Mouse (Mus musculus): ENCODE results near the gene Ppp1r15b. TPM values are rescaled to one million over a fixed set of nuclear protein-coding genes. Genes with fewer than 3 reads are reported as not detected.

Gene Ppp1r15b
- 10 to 100 TPM; 14.0 to 17.7 TPM for total RNA-seq (2021)
- long read RNA-seq, experiment 1, full-length matches to known transcripts, result 1 of 2 reads
- long read RNA-seq, experiment 1, partial matches to known transcripts, result 0 of 2 reads
- long read RNA-seq, experiment 1, other reads (novel, unspliced or antisense), result 1 of 2 reads
- long read RNA-seq, experiment 2, full-length matches to known transcripts, result 1 of 4 reads
- long read RNA-seq, experiment 2, partial matches to known transcripts, result 0 of 4 reads
- long read RNA-seq, experiment 2, other reads (novel, unspliced or antisense), result 3 of 4 reads

DNA sequence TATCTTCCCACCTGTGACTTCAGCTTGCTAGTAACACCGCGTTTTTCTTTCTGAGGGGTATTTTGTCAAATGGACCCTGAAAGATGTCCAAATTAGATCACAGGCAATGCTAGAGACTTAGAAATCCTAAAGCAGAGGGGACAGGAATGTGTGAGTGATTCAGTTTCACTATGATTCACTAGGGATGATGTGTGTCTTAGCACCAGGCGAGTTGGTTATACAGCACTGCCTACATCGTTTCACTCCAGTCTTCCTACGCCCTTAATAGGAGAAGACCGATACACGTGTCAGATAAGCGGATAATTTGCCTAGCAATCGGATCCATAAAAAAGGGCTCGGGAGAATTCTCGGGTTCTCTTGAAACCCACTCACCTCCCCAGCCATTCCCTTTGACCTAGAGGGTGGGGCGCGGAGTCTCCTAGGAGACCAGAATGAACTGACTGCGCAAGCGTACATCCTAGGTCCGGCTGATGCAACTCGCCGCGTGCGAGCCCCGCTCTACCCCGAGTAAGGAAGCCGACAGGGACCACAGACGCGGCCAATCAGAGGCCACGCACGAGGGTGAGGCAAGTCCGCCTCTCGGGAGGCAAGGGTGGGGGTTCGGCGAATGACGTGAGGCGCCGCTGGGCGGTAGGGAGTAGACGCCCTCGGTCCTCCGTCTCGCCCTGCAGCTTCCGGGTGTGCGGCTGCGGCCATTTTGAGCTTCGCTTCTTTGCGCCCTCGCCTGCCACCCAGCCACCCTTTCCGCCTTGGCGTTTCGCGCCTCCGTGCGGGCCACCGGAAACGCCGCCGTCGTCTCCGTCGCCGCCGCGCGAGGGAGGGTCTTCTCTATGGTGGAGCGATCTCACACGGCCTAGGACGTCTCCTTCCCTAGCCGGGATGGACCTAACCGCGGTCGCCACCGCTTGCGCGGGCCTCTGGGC, at the start of gene Ppp1r15b:
Ppp1r15b (plus strand) TSS at position 506 of the 923 bp plus-strand sequence.
- intact Hi-C loops (cut with DNase I), result no loop called here

DNA sequence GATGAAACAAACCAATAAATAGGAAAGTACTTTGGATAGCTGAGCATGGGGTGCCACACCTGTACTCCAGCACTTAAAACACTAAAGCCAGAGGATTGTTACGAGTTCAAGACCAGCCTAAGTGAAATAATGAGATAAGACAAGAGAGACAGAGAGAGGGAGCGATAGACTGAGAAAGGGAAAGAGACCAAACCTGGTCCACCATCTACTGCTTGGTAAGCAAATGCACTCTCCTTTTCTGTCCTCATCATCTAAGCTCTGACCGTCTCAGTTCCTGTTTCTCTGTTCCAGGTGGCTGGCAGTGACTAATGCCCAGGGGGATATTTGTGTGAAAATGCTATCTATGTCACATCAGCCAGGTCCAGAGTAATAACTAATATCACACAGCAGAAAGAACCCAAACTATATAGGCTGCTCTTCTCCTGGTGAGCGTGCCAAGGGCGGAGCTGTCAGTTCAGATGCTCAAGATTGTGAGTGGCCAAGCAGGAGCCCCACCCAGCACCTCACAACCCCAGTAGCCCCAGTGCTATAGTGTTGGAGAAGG, 47.9 kb upstream of the Ppp1r15b start:
- intact Hi-C loops (cut with DNase I), result no loop called here
- DNase-seq, result no peak

More for the DNA sequence above, at the start of gene Ppp1r15b:
- peak; percentile 94 to 98 for DNase-seq

DNA sequence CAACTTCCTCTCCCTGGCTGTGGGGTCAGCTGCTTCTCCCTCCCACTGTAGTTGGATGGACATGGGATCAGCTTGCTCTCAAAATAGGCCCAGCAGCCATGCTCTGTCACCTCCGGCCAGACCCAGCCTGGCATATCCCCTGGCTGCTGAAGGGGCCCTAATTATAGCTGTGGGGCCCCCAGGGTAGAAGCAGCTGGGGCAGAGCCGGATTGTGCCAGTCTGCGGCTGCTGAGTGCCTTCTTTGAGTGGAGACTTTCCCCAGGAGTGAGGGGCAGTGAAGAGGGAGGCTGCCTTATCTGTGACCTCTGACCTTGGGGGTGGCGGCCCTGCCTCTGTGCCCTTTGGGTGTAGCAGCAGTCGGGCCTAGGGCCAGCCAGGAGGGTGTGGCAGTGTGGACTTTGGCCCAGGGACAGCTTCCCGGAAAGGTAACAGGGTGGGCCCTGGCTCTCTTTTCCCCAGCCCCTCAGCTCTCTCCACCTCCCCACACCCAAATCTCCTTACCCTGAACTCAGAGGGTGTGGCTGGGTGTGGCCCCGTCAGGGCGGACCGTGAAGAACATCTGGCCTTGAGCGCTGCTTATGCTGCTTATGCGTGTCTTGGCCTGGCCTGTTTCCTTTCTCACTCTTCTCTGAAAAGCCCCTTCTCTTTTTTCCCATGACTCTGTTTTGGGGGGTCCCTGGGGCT, 46.9 kb upstream of the Ppp1r15b start:
- peak; percentile 34 to 53 for DNase-seq
- intact Hi-C loops (cut with DNase I), result no loop called here

DNA sequence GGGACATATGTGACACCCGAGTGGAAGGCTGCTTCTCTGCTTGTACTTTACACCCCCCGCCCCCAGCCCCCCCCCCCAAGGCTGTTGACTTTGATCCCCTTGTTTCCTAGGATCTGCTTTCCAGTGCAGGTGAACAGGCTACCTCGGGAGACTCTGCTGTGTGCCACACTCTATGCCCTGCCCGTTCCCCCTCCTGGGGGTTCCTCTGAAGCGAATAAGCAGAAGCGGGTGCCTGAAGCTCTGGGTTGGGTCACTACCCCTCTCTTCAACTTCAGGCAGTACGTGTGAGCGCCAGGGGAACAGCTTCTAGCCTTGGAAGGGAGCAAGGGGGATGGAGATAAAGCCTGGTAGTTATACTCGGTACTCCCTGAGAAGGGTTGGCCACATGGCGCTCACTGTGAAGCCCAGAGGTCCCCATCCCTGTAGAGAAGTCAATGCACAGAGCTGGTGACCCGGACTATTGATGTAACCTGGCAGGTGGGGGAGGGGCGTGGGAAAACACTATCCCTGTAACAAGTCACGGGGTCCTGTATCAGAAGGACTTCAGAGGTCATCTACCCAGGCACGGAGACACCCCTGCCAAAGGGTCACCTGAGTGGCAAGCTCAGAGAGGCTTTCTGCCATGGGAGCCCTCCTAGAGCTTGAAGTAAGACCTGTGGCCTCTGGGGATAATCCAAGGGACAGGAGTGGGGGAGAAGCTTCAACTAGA, 46.1 kb upstream of the Ppp1r15b start:
- intact Hi-C loops (cut with DNase I), result no loop called here
- DNase-seq, result no peak

DNA sequence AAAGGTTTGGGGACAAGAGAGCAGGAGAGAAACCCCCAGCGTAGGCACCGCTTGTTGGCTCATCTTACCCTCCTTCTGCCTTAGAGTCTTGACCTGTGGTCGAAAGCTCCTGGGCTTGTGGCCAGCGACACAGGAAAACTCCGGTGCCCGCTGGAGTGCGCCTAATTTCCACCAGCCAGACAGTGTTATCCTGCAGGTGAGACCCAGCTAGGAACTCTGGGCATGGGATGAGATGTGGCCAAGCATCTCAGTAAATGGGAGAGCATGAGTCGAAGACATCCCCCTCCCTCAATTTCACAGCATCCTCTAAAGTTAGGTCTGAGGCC, 45.6 kb upstream of the Ppp1r15b start:
- intact Hi-C loops (cut with DNase I), result no loop called here
- no peak for DNase-seq

DNA sequence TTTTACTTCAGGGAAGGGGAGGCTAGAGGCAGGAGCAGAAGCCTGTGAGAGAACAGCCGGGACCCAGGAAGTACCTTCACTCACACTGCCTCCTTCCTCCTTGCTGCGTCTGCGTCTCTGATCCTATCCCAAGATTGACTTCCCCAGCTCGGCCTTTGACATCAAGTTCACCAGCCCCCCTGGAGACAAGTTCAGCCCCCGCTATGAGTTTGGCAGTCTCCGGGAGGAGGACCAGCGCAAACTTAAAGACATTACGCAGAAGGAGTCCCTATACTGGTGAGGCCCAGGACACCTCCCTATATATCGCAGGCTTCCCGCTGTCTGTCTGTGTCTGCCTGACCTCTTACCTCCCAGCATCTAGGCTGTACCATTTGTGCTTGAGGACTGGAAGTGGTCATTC, 44.1 kb upstream of the Ppp1r15b start:
- intact Hi-C loops (cut with DNase I), result loop anchor here (2.0 kb wide), 1 partner anchor 40 kb away; no protein-coding TSS in a partner anchor
- DNase-seq, result no peak

DNA sequence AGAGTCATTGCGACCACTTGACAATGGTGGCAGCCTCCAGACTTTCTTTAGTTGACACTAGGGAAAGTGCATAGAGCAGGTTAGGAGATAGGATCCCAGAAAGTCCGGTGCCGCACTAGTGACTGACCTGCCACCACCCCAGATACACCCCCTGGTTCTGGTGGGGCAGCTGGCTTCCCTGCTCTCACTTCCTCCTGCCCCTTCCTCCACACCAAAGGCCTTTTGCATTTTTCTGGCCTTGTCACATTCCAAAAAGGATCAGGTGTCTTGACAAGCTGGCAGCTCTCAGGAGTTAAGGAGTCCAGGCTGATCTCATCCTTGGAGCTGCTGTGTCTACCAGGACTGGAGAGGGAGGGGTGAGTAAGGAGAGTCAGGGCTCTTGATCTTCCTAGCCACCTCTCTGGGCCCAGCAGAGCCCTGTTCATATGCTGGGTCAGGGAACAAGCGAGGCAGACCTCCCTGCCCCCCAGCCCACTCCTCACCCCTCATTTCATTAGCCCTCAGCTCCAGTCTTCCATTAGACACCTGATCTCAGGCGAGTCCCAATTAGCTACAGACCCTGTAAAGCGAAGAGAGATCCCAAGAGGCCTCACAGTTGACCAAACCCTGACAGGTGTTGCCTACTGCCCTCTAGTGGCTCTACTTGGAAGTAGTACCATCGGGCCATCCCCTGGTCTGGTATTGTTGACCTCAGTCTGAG, 43.6 kb upstream of the Ppp1r15b start:
- intact Hi-C loops (cut with DNase I), result loop anchor here (2.0 kb wide), 1 partner anchor 41 kb away; no protein-coding TSS in a partner anchor

DNA sequence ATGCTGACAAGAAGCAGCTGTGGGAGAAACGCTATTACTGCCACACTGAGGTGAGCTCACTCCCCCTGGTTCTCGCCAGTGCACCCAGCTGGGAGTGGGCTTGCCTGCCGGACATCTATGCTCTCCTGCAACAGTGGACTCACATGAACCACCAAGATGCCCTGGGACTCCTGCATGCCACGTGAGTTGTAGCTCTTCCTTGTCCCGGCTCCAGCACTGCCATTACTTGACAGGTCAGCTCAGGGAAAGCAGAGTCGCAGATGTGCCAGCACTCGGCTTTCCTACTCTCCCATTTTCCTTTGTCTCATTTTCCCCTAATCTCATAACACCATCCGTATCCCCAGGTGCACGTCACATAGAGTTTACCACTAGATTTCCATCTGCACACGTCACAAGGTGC, 42.7 kb upstream of the Ppp1r15b start:
- intact Hi-C loops (cut with DNase I), result no loop called here
- DNase-seq, result no peak

More for the DNA sequence above, 43.6 kb upstream of the Ppp1r15b start:
- DNase-seq, result peak; percentile 44 to 53

DNA sequence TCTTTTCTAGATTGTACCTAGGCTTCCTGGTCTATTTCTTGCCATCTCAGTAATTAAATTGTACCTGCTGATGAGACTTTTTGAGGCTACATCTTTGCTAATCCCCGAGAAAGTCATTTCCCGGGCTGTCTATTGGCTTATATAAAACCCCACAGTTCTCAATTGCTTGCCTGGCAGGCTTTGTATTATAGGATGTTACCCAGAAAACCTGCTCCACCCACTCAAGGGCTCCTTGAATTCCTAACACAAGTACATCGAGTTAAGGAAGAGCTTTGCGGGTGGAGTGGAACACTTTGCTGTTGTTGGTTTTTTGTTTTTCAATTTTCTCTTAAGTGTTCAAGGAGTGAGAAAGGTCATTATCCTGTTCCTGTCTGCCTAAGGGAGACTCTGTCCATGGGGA, 41.5 kb upstream of the Ppp1r15b start:
- no peak for DNase-seq
- intact Hi-C loops (cut with DNase I), result no loop called here

DNA sequence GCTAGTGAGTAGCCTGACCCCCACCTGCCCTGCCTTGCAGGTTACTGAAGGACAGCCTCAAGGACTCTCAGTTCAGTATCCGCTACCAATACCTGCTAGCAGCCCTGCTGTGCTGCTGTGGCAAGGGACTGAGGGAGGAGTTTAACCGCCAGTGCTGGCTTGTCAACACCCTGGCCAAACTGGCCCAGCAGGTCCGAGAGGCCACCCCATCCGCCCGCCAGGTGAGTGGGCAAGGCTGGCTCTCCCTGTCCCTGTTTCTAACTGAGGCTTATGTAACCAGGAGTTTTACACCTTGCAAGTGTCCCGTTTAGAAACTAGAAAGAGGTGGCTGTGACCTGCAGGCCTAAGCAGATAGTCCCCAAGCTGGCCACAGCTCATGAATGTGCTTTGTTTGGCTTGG, 40.3 kb upstream of the Ppp1r15b start:
- no peak for DNase-seq
- intact Hi-C loops (cut with DNase I), result loop anchor here (10.0 kb wide), 1 partner anchor 326 kb away; no protein-coding TSS in a partner anchor

DNA sequence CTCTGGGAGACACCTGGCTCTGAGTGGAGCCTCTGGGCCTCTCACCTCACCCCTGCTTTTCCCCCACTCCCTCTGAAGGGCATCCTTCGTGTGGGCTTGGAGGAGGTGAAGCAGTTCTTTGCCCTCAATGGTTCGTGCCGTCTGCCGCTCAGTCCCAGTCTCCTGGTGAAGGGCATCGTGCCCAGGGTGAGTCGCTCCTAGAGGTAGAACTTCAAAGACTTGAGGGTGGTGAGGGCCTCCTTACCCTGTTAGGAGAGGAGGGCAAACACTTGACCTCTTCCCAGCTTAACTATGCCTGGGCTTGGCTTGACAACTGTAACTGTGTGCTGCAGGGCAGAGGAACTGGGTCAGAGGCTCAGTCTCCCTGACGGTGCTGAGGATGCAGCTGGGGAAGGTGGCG, 39.5 kb upstream of the Ppp1r15b start:
- DNase-seq, result no peak
- intact Hi-C loops (cut with DNase I), result loop anchor here (10.0 kb wide), 1 partner anchor 327 kb away; no protein-coding TSS in a partner anchor

DNA sequence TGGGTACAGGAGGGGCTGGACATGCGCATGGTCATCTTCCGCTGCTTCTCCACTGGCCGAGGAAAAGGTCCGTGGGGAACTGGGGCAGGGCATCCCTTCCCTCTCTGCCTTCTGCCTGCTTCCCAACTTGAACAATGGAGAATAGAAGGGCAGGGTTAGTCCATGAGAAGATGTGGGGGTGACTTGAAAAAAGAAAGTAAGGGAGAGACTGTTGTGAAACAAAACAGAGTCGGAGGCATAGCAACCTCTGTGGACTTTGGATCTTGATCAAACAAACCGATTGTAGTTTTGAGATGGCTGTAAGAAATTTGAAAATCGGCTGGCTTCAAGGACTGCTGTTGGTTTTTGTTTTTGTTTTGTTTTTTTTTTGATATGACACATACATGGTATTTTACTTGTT, 37.2 kb upstream of the Ppp1r15b start:
- DNase-seq, result no peak
- intact Hi-C loops (cut with DNase I), result loop anchor here (10.0 kb wide), 1 partner anchor 329 kb away; no protein-coding TSS in a partner anchor

DNA sequence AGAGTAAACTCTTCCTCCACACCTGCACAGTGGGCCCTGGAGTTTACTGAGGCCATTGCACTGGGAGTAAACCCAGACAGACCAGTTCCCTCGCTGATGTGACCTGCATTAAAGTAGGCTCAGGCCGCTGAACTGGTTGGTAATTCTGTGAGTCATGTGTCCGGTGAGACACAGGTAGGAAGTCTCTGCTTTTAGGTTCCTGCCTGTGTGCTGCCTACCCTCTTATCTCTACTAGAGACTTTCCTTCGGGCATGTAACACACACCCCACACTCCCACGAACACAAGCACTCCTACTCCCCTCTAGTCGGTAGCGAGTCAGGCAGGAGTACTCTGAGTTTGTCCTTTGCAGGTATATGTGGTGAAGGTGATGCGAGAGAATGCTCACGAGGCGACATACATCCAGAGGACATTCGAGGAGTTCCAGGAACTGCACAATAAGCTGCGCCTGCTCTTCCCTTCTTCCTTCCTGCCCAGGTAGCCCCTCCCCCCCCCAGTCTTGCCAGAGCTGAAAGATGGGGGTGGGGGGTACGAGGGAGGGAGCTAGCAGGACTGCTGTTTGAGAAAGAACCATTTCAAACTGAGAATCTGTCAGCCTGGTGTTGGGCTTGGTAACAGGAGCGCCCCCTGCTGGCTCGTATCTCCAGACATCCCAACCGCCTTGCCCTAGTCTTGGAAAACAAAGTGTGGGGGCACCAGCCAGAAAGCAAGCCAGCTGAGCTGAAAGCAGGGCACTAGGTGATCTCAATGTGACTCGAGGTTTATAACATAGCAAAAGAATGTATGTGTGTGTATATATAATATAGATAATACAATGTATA, 29.8 kb upstream of the Ppp1r15b start:
- intact Hi-C loops (cut with DNase I), result loop anchor here (1.0 kb wide), 1 partner anchor 62 kb away; no protein-coding TSS in a partner anchor
- peak; percentile 57 to 75 for DNase-seq

DNA sequence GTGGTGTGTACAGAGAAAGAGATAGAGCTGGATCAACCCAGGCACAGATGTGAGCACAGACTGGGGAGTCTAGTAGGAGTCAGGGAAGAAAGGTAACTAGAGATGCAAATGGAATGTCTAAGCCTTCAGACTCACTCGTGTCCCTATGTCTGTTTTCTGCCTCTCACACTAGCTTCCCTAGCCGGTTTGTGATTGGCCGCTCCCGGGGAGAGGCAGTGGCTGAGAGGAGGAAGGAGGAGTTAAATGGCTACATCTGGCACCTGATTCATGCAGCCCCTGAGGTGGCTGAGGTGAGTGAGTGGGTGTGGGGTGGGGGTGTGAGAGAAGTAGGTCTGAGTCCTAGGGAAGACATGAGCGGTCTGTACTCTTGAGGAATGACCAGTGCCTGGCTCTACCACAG, 28.8 kb upstream of the Ppp1r15b start:
- intact Hi-C loops (cut with DNase I), result no loop called here
- no peak for DNase-seq

DNA sequence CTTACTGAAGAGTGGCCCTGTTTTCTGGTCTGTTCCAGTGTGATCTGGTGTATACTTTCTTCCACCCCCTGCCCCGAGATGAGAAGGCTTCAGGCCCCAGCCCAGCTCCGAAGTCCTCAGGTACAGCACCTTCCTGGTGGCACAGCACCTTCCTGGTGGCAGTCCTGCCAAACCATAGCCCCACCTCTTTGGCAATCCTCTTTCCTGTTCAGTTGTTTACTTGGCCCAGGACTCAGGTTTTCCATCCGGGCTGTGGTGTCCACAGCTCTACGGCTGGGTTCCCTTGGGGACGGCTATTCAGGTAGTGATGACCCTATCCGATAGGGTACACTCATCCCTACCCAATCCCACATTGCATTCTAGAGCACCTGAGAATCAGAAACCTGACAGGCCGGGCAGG, 27.6 kb upstream of the Ppp1r15b start:
- no peak for DNase-seq
- intact Hi-C loops (cut with DNase I), result no loop called here

DNA sequence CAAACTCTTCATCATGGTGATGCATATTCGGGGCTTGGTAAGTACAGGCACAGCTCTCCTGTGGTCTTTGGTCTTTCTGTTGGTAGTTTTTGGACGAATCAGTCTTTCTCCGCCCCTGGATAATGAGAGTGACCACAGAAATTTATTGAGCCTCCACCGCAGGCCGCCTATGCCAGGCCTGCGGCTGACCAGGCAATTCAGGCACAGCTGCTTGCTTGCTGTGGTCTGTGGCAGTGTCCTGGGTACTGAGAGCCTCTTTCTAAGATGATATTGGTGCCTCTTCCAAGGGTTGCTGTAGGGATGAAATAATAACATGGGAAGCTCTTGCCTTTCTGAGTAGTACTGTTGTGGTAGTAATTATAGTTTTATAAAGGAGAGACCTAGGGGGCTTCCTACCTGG, 27.1 kb upstream of the Ppp1r15b start:
- intact Hi-C loops (cut with DNase I), result no loop called here
- no peak for DNase-seq

DNA sequence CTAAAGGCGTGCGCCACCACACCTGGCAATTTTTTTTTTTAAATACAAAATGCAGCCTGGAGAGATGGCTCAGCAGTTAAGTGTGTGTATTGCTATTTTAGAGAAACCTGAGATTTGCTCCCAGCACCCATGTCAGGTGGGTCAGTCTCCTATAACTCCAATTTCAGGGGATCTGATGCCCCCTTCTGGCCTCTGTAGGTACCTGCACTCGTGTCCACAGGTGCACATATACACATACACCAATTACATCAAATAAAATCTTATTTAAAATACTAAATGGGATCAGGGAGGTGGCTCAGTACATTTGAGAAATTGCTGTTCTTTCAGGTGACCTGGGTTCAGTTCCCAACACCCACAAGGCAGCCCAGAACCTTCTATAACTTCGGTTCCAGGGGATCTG, 14.8 kb upstream of the Ppp1r15b start:
- intact Hi-C loops (cut with DNase I), result no loop called here
- no peak for DNase-seq

DNA sequence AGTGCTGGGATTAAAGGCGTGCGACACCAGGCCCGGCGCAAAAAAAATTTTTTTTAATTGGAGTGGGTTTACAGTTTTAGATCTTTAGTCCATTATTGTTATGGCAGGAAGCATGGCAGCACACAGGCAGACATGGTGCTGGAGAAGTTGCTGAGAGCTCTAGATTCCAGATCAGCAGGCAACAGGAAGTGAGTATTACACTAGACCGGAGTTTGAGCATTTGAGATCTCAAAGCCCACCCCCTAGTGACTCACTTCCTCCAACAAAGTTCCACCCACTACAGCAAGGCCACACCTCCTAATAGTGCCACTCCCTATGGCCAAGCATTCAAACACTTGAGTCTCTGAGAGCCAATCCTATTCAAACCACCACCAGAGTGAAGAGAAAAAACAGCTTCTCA, 12.8 kb upstream of the Ppp1r15b start:
- intact Hi-C loops (cut with DNase I), result no loop called here
- no peak for DNase-seq

DNA sequence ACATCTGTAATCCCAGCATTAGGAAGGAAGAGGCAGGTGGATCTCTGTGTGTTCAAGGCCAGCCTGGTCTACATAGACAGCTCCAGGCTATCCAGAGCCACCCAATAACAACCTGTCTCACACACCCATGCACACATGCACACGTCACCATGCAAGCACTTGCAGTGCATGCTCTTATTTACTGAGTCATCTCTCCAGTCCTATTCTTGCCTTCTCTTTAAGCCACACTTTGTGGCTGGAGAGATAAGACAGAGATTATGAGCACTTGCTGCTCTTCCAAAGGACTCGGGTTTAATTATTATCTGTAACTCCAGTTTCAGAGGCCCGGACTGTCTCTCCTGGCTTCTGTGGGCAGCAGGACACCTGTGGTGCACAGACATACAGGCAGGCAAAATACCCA, 12.1 kb upstream of the Ppp1r15b start:
- intact Hi-C loops (cut with DNase I), result no loop called here
- DNase-seq, result no peak

Measured in gastrocnemius, postnatal 36 days (tissue).